ENCODE assay signal across 15 mouse cellular contexts in the genomic region with DNA sequence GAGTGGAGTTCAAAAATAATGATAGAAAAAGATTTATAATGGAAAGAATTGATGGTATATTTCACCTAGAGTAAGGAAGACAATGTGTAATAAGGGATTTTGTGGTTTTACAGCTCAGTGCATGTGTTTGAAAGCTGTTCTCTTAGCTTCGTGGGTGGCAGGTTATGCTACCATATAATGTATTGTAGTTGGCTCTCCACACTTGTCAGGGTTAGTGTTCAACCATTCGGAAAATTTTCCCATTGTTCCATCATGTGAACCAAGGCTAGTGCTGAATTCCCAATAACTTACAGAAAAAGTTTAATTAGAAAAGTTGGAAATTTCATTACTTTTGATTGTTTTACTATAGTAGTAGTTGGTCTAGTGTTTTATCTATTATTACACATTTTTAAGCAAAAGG.
"Had no signal": no experiment of that assay in that cellular context is flagged by ENCODE, and none has a peak within 500 bp of the region (broad histone marks: within the 10 kb centered on the region; RNA-seq: fewer than 3 reads in every experiment).

No protein-coding gene starts in this region.

- DNase-seq: kidney, adult 2 months; kidney, postnatal 14 days; kidney, postnatal 4 days; liver, embryonic 13.5 days; lung, adult 2 months; lung, postnatal 36 days; midbrain, embryonic 14.5 days; right cerebral cortex, postnatal 25 days; spleen, adult 18-20 months; thymus, postnatal 25 days had no signal

- H3K4me3 ChIP-seq: kidney, embryonic 15.5 days; liver, embryonic 13.5 days; megakaryocyte, embryonic 14.5 days; stomach, embryonic 15.5 days had no signal

- ATAC-seq: lung, postnatal 0 days had no signal

- H3K27ac ChIP-seq: kidney, embryonic 15.5 days; liver, embryonic 13.5 days; stomach, embryonic 15.5 days had no signal

- H3K27me3 ChIP-seq: kidney, embryonic 15.5 days; liver, embryonic 13.5 days; megakaryocyte, embryonic 14.5 days; stomach, embryonic 15.5 days had no signal

- H3K9ac ChIP-seq: kidney, embryonic 15.5 days; liver, embryonic 13.5 days; stomach, embryonic 15.5 days had no signal

- H3K9me3 ChIP-seq: kidney, embryonic 15.5 days; liver, embryonic 13.5 days; megakaryocyte, embryonic 14.5 days; stomach, embryonic 15.5 days had no signal

- H3K4me1 ChIP-seq: kidney, embryonic 15.5 days; liver, embryonic 13.5 days; megakaryocyte, embryonic 14.5 days; stomach, embryonic 15.5 days had no signal

- H3K36me3 ChIP-seq: stomach, embryonic 15.5 days had no signal

- H3K4me2 ChIP-seq: kidney, embryonic 15.5 days; liver, embryonic 13.5 days; midbrain, embryonic 11.5 days; stomach, embryonic 15.5 days had no signal
